Mouse (Mus musculus) CH12.LX (cell line): ENCODE measurements at regions not wholly inside any gene's neighbourhood (a gene's known extent, or its start where the extent isn't known, plus 50 kb on each side); places are given as distances from the start of the nearest gene placed in this dataset.

Experiments
- DNase-seq: peaks from one replicate; pipeline ENCODE4 v3.0.0-alpha.2; 2013; ENCODE audit errors: extremely low read depth
- H3K27ac ChIP-seq: 2 replicates; pipeline ENCODE4 v1.5.1; 2012; ENCODE audit warnings: low read depth, mild to moderate bottlenecking, control low read depth, moderate library complexity; ENCODE audit not compliant: insufficient read depth
- H3K27me3 ChIP-seq: replicated peaks from 2 replicates; pipeline ENCODE3; 2012; ENCODE audit warnings: inconsistent platforms
- H3K36me3 ChIP-seq, 2 experiments: replicated peaks in 1 of 2; 2 replicates each; pipeline versions ENCODE3 to v1.6.1; 2012; ENCODE audit warnings: inconsistent platforms in 1 of 2, low read length in 1 of 2, mild to moderate bottlenecking in 1 of 2, mixed read lengths in 1 of 2, moderate library complexity in 1 of 2; ENCODE audit not compliant: control insufficient read depth in 1 of 2, insufficient read depth in 1 of 2
- H3K4me1 ChIP-seq, 2 experiments: 2 replicates each; pipeline ENCODE4 v1.6.1; 2012; ENCODE audit warnings: inconsistent platforms in 1 of 2, moderate library complexity in 1 of 2; ENCODE audit not compliant: insufficient read depth in 2 of 2, control insufficient read depth in 1 of 2
- H3K4me2 ChIP-seq: 2 replicates; pipeline ENCODE4 v1.6.1; 2012; ENCODE audit warnings: low read depth, mild to moderate bottlenecking, control low read depth; ENCODE audit not compliant: poor library complexity, insufficient read depth, severe bottlenecking
- H3K4me3 ChIP-seq, 3 experiments: fragments of 150-350 bp in 1 of 3; sonication (generic) in 1 of 3; replicated peaks in 1 of 3; 2 replicates each; pipeline versions ENCODE3 to v1.5.1; 2011 to 2012; ENCODE audit warnings: low read depth in 2 of 3, low read length in 2 of 3, mild to moderate bottlenecking in 2 of 3, moderate library complexity in 2 of 3, control low read depth in 1 of 3, improper control_type of control experiment in 1 of 3, inconsistent platforms in 1 of 3, mixed read lengths in 1 of 3; ENCODE audit not compliant: poor library complexity in 1 of 3
- H3K79me2 ChIP-seq: replicated peaks from 2 replicates; pipeline ENCODE4 v1.6.1; 2012; ENCODE audit warnings: mild to moderate bottlenecking, moderate library complexity; ENCODE audit not compliant: control insufficient read depth, poor library complexity, insufficient read depth, severe bottlenecking; ENCODE audit errors: extremely low read depth
- H3K9ac ChIP-seq: 2 replicates; pipeline ENCODE4 v1.6.1; 2012; ENCODE audit warnings: low read depth, mild to moderate bottlenecking, control low read depth, moderate library complexity; ENCODE audit not compliant: insufficient read depth
- H3K9me3 ChIP-seq: replicated peaks from 2 replicates; pipeline ENCODE3; 2012; ENCODE audit warnings: low read length, inconsistent platforms, mixed read lengths
- BHLHE40 ChIP-seq: IDR thresholded peaks from 2 replicates; pipeline ENCODE4 v1.6.1; 2011; ENCODE audit warnings: mild to moderate bottlenecking, low read depth, low read length, improper control_type of control experiment
- CHD1 ChIP-seq: IDR thresholded peaks from 2 replicates; pipeline ENCODE4 v1.6.1; 2012; ENCODE audit warnings: low read depth, low read length, improper control_type of control experiment, inconsistent platforms
- CHD2 ChIP-seq: IDR thresholded peaks from 2 replicates; pipeline ENCODE4 v1.6.1; 2011; ENCODE audit warnings: low read length, improper control_type of control experiment
- CTCF ChIP-seq, 2 experiments: IDR thresholded peaks in 1 of 2; conservative IDR thresholded peaks in 1 of 2; 2 replicates each; pipeline ENCODE4 v1.5.1; 2011 to 2012; ENCODE audit warnings: low read depth in 2 of 2, low read length in 2 of 2, improper control_type of control experiment in 1 of 2, inconsistent platforms in 1 of 2, mild to moderate bottlenecking in 1 of 2, moderate library complexity in 1 of 2
- EP300 ChIP-seq: IDR thresholded peaks from 2 replicates; pipeline ENCODE4 v1.6.1; 2011; ENCODE audit warnings: low read length, improper control_type of control experiment
- JUN ChIP-seq: IDR thresholded peaks from 2 replicates; pipeline ENCODE4 v1.6.1; 2011; ENCODE audit warnings: low read depth, mild to moderate bottlenecking, low read length, improper control_type of control experiment, moderate library complexity; ENCODE audit not compliant: insufficient read depth
- JUND ChIP-seq: conservative IDR thresholded peaks from 2 replicates; pipeline ENCODE4 v1.6.1; 2011; ENCODE audit warnings: low read depth, low read length, improper control_type of control experiment
- MAFK ChIP-seq: IDR thresholded peaks from 2 replicates; pipeline ENCODE4 v1.6.1; 2011; ENCODE audit warnings: low read length, improper control_type of control experiment; ENCODE audit not compliant: insufficient replicate concordance
- MAZ ChIP-seq: IDR thresholded peaks from 2 replicates; pipeline ENCODE4 v1.6.1; 2012; ENCODE audit warnings: low read depth, mild to moderate bottlenecking, inconsistent platforms, low read length, improper control_type of control experiment, moderate library complexity
- NELFE ChIP-seq: IDR thresholded peaks from 2 replicates; pipeline ENCODE4 v1.6.1; 2011; ENCODE audit warnings: low read depth, low read length, improper control_type of control experiment
- NRF1 ChIP-seq: IDR thresholded peaks from 2 replicates; pipeline ENCODE4 v1.6.1; 2014; ENCODE audit warnings: low read depth, mild to moderate bottlenecking, inconsistent platforms, low read length, improper control_type of control experiment, moderate library complexity
- PAX5 ChIP-seq: IDR thresholded peaks from 2 replicates; pipeline ENCODE4 v1.6.1; 2012; ENCODE audit warnings: low read length, inconsistent platforms, mixed read lengths
- POLR2A ChIP-seq: IDR thresholded peaks from 2 replicates; pipeline ENCODE4 v1.6.1; 2011; ENCODE audit warnings: low read depth, mild to moderate bottlenecking, improper control_type of control experiment, low read length
- RAD21 ChIP-seq: IDR thresholded peaks from 2 replicates; pipeline ENCODE4 v1.6.1; 2011; ENCODE audit warnings: low read depth, mild to moderate bottlenecking, low read length, improper control_type of control experiment, moderate library complexity
- RCOR1 ChIP-seq: conservative IDR thresholded peaks from 2 replicates; pipeline ENCODE4 v1.6.1; 2012; ENCODE audit warnings: low read depth, mild to moderate bottlenecking, inconsistent platforms, low read length, improper control_type of control experiment
- SIN3A ChIP-seq: IDR thresholded peaks from 2 replicates; pipeline ENCODE4 v1.6.1; 2012; ENCODE audit warnings: low read length, improper control_type of control experiment, inconsistent platforms
- TBP ChIP-seq: conservative IDR thresholded peaks from 2 replicates; pipeline ENCODE4 v1.6.1; 2011; ENCODE audit warnings: low read depth, low read length, improper control_type of control experiment
- TCF12 ChIP-seq: IDR thresholded peaks from 2 replicates; pipeline ENCODE4 v1.6.1; 2014; ENCODE audit warnings: low read depth, mild to moderate bottlenecking, inconsistent platforms, low read length, improper control_type of control experiment
- USF1 ChIP-seq: IDR thresholded peaks from 2 replicates; pipeline ENCODE4 v1.6.1; 2014; ENCODE audit warnings: low read depth, mild to moderate bottlenecking, inconsistent platforms, low read length, improper control_type of control experiment
- USF2 ChIP-seq: conservative IDR thresholded peaks from 2 replicates; pipeline ENCODE4 v1.6.1; 2011; ENCODE audit warnings: low read depth, low read length, improper control_type of control experiment
- ZC3H11A ChIP-seq: IDR thresholded peaks from 2 replicates; pipeline ENCODE4 v1.6.1; 2012; ENCODE audit warnings: low read depth, mild to moderate bottlenecking, inconsistent platforms, low read length, improper control_type of control experiment
- ZKSCAN1 ChIP-seq: IDR thresholded peaks from 2 replicates; pipeline ENCODE4 v1.6.1; 2012; ENCODE audit warnings: low read depth, inconsistent platforms, low read length, improper control_type of control experiment, borderline replicate concordance
- ZMIZ1 ChIP-seq: IDR thresholded peaks from 2 replicates; pipeline ENCODE4 v1.6.1; 2012; ENCODE audit warnings: low read depth, mild to moderate bottlenecking, inconsistent platforms, low read length, improper control_type of control experiment
- dilution Hi-C: fragments of 300-500 bp; cut with MboI; formaldehyde crosslinking; loops from 2 replicates; pipeline ENCODE4 v1.14.3; 2020; ENCODE audit warnings: low sequenced_read_pairs; ENCODE audit not compliant: extremely low pct_unique_long_range_greater_than_20kb, extremely low pct_ligation_motif_present
- in situ Hi-C: fragments of 300-500 bp; cut with MboI; formaldehyde crosslinking; loops from 3 replicates; pipeline ENCODE4 v1.14.3; 2019; ENCODE audit warnings: low sequenced_read_pairs, low pct_ligation_motif_present, low pct_unique_long_range_greater_than_20kb, mixed read lengths

DNA sequence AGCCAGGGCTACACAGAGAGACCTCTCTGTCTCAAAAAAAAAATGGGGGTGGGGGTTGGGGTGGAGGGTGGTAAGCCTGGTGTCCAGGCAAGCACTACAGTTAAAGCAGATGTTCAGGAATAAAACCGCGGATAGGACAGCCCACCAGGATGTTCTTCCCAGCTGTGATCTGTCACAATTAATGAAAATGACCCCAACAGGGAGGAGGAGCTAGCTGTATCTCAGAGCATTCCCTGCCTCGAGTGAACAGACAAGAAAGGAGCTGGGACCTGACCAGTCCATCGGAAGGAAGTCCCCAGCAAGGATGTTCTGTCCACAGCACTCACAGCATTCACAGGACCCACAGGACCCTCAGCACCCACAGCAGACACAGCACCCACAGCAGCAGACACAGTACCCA, 80.4 kb downstream of the Utp6 start:
- H3K4me2 ChIP-seq, result no peak overlapping the region
- dilution Hi-C loops, result no loop called here

DNA sequence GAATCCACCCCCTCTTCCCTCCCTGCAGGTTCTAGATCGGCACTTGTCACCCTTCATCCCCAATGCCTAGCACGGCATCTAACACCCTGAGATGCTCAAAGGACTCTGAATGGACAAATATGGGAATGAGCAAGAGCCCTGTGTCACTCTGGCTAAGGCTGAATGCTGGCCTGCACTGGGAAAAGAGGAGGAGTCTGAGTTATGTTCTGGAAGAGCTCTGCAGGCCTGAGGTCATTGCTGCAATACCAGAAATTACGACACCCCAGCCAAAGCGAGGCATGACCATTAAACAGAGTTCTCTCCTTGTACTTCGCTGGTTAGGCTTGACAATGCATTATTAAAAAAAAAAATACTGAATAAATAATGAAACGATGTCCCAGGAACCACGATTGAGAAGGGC, 84.1 kb downstream of the Utp6 start:
- dilution Hi-C loops, result no loop called here
- TF ChIP-seq MAZ (no peak), ZC3H11A (no peak), JUN (no peak), POLR2A (no peak), CHD1 (no peak), MAFK (no peak), TBP (no peak), RCOR1 (no peak), USF2 (no peak), EP300 (no peak), ZKSCAN1 (no peak), TCF12 (no peak), NELFE (no peak), NRF1 (no peak), SIN3A (no peak), ZMIZ1 (no peak), CHD2 (no peak), PAX5 (no peak), BHLHE40 (no peak), JUND (no peak)

More for the DNA sequence above, 80.4 kb downstream of the Utp6 start:
- Histone ChIP-seq H3K9me3 (no peaks in the 10 kb centered on the region), H3K27ac (no peak overlapping the region), H3K36me3 (no peaks in the 10 kb centered on the region), H3K4me1 (no peaks in the 10 kb centered on the region), H3K4me3 (no peak overlapping the region), H3K9ac (no peak overlapping the region), H3K27me3 (no peaks in the 10 kb centered on the region), H3K79me2 (no peaks in the 10 kb centered on the region)
- TF ChIP-seq ZC3H11A (no peak), TCF12 (no peak), CTCF (conservative IDR thresholded peaks at IDR 0.05 in 1 of 2, IDR thresholded peaks at IDR 0.05 in 1 of 2; ENCODE audit: low read depth in 2 of 2, low read length in 2 of 2) (no peak), CHD1 (no peak), BHLHE40 (no peak), RAD21 (no peak), USF1 (no peak)
- no peak for DNase-seq
- in situ Hi-C loops, result no loop called here

More for the DNA sequence above, 84.1 kb downstream of the Utp6 start:
- no peaks in the 10 kb centered on the region for H3K36me3 ChIP-seq
- H3K4me3 ChIP-seq, result no peak overlapping the region
- H3K9ac ChIP-seq, result no peak overlapping the region
- H3K79me2 ChIP-seq, result no peaks in the 10 kb centered on the region
- H3K9me3 ChIP-seq, result no peaks in the 10 kb centered on the region
- no peaks in the 10 kb centered on the region for H3K27me3 ChIP-seq
- no peak overlapping the region for H3K4me2 ChIP-seq
- in situ Hi-C loops, result no loop called here
- no peak for DNase-seq
- H3K27ac ChIP-seq, result no peak overlapping the region
- no peaks in the 10 kb centered on the region for H3K4me1 ChIP-seq
